Mouse (Mus musculus) kidney, postnatal 36 days (tissue): ENCODE measurements at regions not wholly inside any gene's neighbourhood (a gene's known extent, or its start where the extent isn't known, plus 50 kb on each side); places are given as distances from the start of the nearest gene placed in this dataset.
A peak's percentile ranks its signal among the peaks of the same experiment; 100 is the strongest.
"Not testable (repeated sequence)": the region's sequence is repeated elsewhere in the genome, so short reads cannot be mapped to it uniquely, and the experiment has no call there.

Experiments used
- DNase-seq, 2 experiments: peaks; one replicate each; pipeline ENCODE4 v3.0.0; 2021 to 2022; ENCODE audit warnings: mixed read lengths in 2 of 2

- DNase-seq, result peak; percentile 77 to 83
Measured at GRCm38 (mm10) chr12:11037951-11038350, 112.9 kb downstream of the Kcns3 start.

- DNase-seq, result peak; percentile 3 to 5
Measured at GRCm38 (mm10) chr12:11020571-11021545, 130.0 kb downstream of the Kcns3 start.

- DNase-seq, result peak in 1 of 2 experiments; percentile 4
Measured at GRCm38 (mm10) chr12:11011159-11011558, 139.7 kb downstream of the Kcns3 start.

GRCm38 (mm10) chr12:10984295-10984694 lies 166.6 kb downstream of the Kcns3 start:
- no peak for DNase-seq

- no peak for DNase-seq
Measured at GRCm38 (mm10) chr12:10949184-10949583, 201.7 kb downstream of the Kcns3 start.

GRCm38 (mm10) chr12:10941064-10941463 lies 209.8 kb downstream of the Kcns3 start:
- no peak for DNase-seq

GRCm38 (mm10) chr12:10900054-10900453 lies 250.8 kb downstream of the Kcns3 start:
- DNase-seq, result not testable (repeated sequence)

- no peak for DNase-seq
Measured at GRCm38 (mm10) chr12:10878791-10879190, 272.1 kb downstream of the Kcns3 start.

- no peak for DNase-seq
Measured at GRCm38 (mm10) chr12:10874589-10875554, 276.0 kb downstream of the Kcns3 start.

- DNase-seq, result no peak
Measured at GRCm38 (mm10) chr12:10873716-10874401, 277.0 kb downstream of the Kcns3 start.

GRCm38 (mm10) chr12:10867674-10868635 lies 282.9 kb downstream of the Kcns3 start:
- DNase-seq, result no peak

GRCm38 (mm10) chr12:10866907-10867538 lies 283.8 kb downstream of the Kcns3 start:
- DNase-seq, result no peak

GRCm38 (mm10) chr12:10865294-10865693 lies 285.6 kb downstream of the Kcns3 start:
- DNase-seq, result no peak

GRCm38 (mm10) chr12:10820335-10820734 lies 330.5 kb downstream of the Kcns3 start:
- no peak for DNase-seq

GRCm38 (mm10) chr12:10818083-10818482 lies 332.8 kb downstream of the Kcns3 start:
- DNase-seq, result no peak

GRCm38 (mm10) chr12:10817516-10817915 lies 333.3 kb downstream of the Kcns3 start:
- no peak for DNase-seq

GRCm38 (mm10) chr12:10810597-10810996 lies 340.3 kb downstream of the Kcns3 start:
- DNase-seq, result no peak

- peak in 1 of 2 experiments; percentile 7 for DNase-seq
Measured at GRCm38 (mm10) chr12:10804491-10804890, 346.4 kb downstream of the Kcns3 start.
